Mouse (Mus musculus) common myeloid progenitor, adult 5-6 weeks (primary cell): ENCODE results near the gene Arf6. TPM values are rescaled to one million over a fixed set of nuclear protein-coding genes. Genes with fewer than 3 reads are reported as not detected.

Experiments
- ATAC-seq: replicated peaks from 2 replicates; pipeline ENCODE4 v1.8.0; 2016; ENCODE audit warnings: low read depth, mild to moderate bottlenecking, moderate TSS enrichment, inconsistent platforms; ENCODE audit not compliant: poor library complexity, severe bottlenecking
- total RNA-seq: library from RNA; stranded (forward); fragments of 200-1000, 187-1606 nt; gene quantifications from 2 replicates; pipeline ENCODE4 v1.2.3, GENCODE M21; 2017

Arf6 gene
- total RNA-seq, 1 experiment from 2014 or later, result 110 TPM

DNA sequence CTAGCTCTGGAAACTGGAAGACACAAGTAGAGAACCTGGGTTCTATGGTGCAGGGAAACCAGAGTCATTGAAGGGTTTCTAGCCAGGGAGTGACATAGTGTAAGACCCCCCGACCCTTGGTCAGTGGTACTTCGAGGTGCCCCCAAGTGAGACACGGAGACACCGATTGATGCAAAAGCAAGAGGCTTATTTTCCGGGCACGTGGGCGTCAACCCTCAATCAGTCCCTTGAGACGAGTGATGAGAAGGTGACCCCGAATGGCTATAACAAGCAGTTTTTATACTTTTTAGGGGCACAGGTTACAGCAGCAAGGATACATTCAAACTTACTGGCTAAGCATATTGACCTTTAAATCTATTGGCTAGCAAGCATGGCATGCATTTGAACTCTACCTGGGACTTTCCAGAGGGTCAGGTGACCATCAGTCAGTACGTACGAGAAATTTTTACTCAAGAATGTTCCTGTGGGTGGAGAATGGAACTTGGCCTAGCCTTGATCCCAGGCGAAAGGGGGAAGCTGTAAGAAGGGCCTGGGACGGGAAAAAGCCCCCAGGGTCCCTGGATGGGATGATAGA lies 30.7 kb downstream of the Arf6 start:
- no peak for ATAC-seq

DNA sequence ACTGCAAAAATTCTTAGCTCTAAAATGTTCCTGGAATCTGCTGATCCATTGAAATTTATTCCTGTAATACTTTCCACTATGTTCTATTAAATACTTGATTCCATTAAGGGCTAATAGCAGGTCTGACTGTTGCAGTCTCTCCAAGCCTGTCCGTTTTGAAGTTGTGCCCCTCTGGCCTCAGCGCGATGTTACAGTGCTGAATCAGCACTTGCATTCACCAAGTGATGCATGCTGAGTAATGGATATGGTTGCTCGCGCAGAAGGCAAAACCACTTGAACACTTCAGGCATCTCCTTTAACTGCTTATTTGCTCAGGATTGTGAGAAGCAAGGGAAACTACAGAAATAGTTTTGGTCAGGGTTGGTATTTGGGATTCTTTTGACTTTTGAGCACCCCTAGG lies 38.8 kb downstream of the Arf6 start:
- peak; percentile 47; the same call in 1 of the 2 replicates for ATAC-seq

DNA sequence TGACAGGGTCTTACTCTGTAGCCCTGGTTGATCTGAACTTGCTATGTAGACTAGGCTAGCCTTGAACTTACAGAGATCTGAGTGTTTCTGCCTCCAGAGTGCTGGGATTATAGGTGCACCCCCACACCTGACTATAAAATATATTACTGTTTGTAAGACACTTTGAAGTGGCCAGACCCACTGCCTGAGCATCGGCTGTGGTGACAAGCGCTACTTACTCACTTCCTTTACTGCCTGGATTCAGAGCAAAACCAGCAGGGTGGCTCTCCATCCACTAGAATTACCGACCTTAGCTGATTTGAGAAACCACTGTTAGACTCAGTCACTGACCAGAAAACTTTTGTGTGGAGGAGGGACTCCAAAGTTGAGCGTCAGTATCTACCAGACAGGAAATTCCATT lies 40.0 kb downstream of the Arf6 start:
- no peak for ATAC-seq

GRCm38 (mm10) chr12:69413303-69413702 lies 41.4 kb downstream of the Arf6 start:
- ATAC-seq, result 0 out of 2 replicates have a peak, but pooled peaks have one; percentile 47

- no peak for ATAC-seq
Observed at GRCm38 (mm10) chr12:69414826-69415572, 43.0 kb downstream of the Arf6 start.

DNA sequence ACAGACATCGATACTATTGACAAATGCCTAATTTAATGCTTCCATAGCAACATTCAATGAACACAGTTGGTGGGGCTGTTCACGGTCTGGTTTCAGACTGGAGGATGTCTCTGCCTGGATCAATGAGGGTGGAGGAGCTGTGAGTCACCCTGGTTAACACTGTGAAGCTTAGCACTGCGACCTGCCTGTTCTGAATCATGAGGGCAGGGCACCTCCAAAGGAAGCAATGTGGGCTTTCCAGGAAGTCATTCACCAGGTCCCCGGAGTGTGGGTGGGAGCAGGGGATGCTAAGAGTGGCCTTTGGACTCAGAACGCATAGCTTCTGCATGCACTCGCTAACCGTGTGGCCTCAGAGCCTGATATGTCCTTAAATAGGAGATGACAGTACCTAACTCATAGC lies 44.8 kb downstream of the Arf6 start:
- no peak for ATAC-seq

DNA sequence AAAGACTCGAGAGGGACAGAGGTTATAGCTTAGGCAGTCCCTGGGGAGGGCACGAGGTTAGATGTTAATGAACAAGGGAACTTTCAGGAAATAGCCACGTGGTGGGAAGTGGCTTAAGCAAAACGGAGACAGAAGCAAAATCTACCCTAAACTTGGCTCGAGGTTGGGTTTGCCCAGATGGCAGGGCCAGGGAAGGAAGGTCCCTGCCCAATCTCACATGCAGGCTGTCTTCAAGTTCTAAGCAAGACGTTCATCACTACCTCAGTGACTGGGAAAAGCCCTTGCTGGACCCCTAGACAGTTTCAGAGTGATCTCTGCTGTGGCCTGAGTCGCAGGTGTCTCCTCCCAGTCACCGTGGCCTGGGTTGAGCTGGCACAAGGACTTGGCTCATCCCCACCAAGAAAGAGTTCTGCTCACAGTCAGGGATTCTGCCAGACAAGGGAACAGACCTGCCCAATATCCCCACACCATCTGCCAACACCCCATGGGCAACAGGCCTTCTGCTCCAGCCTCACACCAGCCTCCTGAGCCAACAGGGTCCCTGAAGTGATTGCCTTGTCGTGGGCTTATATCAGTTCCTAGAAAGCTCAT lies 45.8 kb downstream of the Arf6 start:
- no peak for ATAC-seq

GRCm38 (mm10) chr12:69418606-69419005 lies 46.7 kb downstream of the Arf6 start:
- ATAC-seq, result no peak

GRCm38 (mm10) chr12:69419017-69419605 lies 47.2 kb downstream of the Arf6 start:
- ATAC-seq, result 0 out of 2 replicates have a peak, but pooled peaks have one; percentile 26

- ATAC-seq, result 0 out of 2 replicates have a peak, but pooled peaks have one; percentile 24
Observed at GRCm38 (mm10) chr12:69419606-69420005, 47.7 kb downstream of the Arf6 start.

DNA sequence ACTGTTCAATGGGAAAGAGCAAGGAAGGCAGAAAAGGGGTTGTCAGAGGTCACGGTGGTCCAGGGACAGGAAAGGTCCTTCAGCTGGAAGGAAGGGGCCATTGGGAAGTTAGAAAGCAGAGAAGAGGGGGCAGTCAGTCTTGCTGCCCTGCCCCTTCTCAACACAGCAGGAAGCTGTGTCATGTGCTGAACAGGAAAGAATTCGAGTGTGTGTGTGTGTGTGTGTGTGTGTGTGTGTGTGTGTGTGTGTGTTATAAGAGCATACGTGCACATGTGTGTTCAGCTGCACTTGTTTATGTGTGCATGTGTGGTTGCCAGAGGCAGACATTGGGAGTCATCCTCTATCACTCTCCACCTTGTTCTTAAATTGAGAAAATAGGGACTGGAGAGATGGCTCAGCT lies 48.8 kb downstream of the Arf6 start:
- no peak for ATAC-seq

DNA sequence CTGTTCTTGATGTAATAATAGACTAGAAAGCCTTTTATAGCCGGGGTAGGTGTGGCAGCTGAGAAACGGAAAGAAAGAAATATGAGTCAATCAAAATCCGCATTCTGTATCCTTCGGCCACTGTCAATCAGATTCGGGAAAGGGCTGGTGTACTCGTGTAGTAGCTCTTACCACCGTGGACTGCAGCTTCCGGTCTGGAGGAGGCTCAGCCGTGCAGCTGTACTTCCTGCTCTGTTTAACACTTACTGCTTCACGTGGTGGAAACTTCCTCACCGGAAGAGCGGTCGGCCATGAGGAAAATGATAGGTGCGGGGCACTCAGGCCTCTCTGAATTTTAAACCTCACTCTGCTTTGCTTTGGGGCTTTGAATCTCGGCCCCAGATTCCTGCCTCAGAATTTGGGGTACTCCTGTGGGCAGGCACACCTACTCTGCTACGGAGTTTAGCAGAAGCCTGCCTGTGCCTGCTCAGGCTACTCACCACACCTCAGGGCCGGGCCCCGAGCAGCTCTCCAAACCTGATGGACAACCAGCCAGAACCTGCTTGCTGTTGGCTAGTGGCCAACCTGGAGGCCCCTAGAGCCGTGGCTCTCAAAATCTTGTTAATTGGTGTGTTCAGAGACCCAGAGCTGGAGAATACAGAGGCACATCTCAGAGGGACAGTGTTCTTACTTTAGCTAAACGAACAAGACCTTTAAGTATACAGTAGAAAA lies 51.0 kb downstream of the Arf6 start:
- ATAC-seq, result peak; percentile 95

Other genes with a start within 250 kb of the Arf6 start
- gene Rps29, start 213.0 kb upstream of the Arf6 start, total RNA-seq, result 2,127 and 2,208 TPM in 2 replicates
- 9.8 and 16.1 TPM in 2 replicates for gene Lrr1, start 203.3 kb upstream of the Arf6 start, total RNA-seq
- gene Rpl36al, start 188.1 kb upstream of the Arf6 start, total RNA-seq, result 891 and 1,224 TPM in 2 replicates
- 105 and 110 TPM in 2 replicates for gene Mgat2, start 188.0 kb upstream of the Arf6 start, total RNA-seq
- 43.1 and 49.1 TPM in 2 replicates for gene Gm49383, start 175.0 kb upstream of the Arf6 start, total RNA-seq
- gene Dnaaf2, start 173.7 kb upstream of the Arf6 start, total RNA-seq, result 3.0 and 6.5 TPM in 2 replicates
- 25.5 and 38.6 TPM in 2 replicates for gene Gm49384, start 167.9 kb upstream of the Arf6 start, total RNA-seq
- gene Pole2, start 144.0 kb upstream of the Arf6 start, total RNA-seq, result 41.6 and 42.1 TPM in 2 replicates
- gene Klhdc1, start 131.0 kb upstream of the Arf6 start, total RNA-seq, result 7.8 and 9.2 TPM in 2 replicates
- gene Klhdc2, start 75.5 kb upstream of the Arf6 start, total RNA-seq, result 65.6 and 79.0 TPM in 2 replicates
- gene Nemf, start 15.0 kb upstream of the Arf6 start, total RNA-seq, result 126 and 136 TPM in 2 replicates
- gene Gm9887, start 308 bp downstream of the Arf6 start, total RNA-seq, result 1.5 TPM in 1 of 2 replicates, not detected in the other
- gene Vcpkmt, start 210.9 kb downstream of the Arf6 start, total RNA-seq, result 13.5 and 16.6 TPM in 2 replicates